Mouse (Mus musculus) neural tube, embryonic 10.5 days (tissue): ENCODE data around the gene Olfr1284.
"Not testable (repeated sequence)": the region's sequence is repeated elsewhere in the genome, so short reads cannot be mapped to it uniquely, and the experiment has no call there.

Experiments used
- DNase-seq: peaks from one replicate; pipeline ENCODE4 v3.0.0-alpha.2; 2017; ENCODE audit warnings: low spot score; ENCODE audit errors: extremely low spot score

The Olfr1284 gene

GRCm38 (mm10) chr2:111375222-111375621, at the start of gene Olfr1284:
Olfr1284 (plus strand) TSS chr2:111375522.
- no peak for DNase-seq

GRCm38 (mm10) chr2:111326220-111326619, 49.1 kb upstream of the Olfr1284 start, which contains the start of gene Olfr1281:
Olfr1281 (plus strand) TSS chr2:111326520.
- DNase-seq, result no peak

- not testable (repeated sequence) for DNase-seq
Observed at GRCm38 (mm10) chr2:111333721-111334120, 41.6 kb upstream of the Olfr1284 start.

GRCm38 (mm10) chr2:111335976-111336375, 39.3 kb upstream of the Olfr1284 start, which contains the start of gene Olfr1282:
Olfr1282 (minus strand) TSS chr2:111336076.
- DNase-seq, result no peak

GRCm38 (mm10) chr2:111366490-111366889, 8.8 kb upstream of the Olfr1284 start, which contains the start of gene Olfr1283:
Olfr1283 (plus strand) TSS chr2:111366790.
- DNase-seq, result no peak

- DNase-seq, result no peak
Observed at GRCm38 (mm10) chr2:111422931-111423330, 47.6 kb downstream of the Olfr1284 start, which contains the start of gene Olfr1286. Olfr1286 (minus strand) TSS chr2:111423115.
